Mouse (Mus musculus) kidney, postnatal 0 days (tissue): ENCODE data around the gene Rrm1. TPM values are rescaled to one million over a fixed set of nuclear protein-coding genes. Genes with fewer than 3 reads are reported as not detected.
A peak's percentile ranks its signal among the peaks of the same experiment; 100 is the strongest.
"Not testable (repeated sequence)": the region's sequence is repeated elsewhere in the genome, so short reads cannot be mapped to it uniquely, and the experiment has no call there.

ENCODE experiments used
- ATAC-seq: fragments of 200-750 bp; cut with Nextera tagmentation; replicated peaks from 2 replicates; pipeline ENCODE4 v1.8.0; 2017; ENCODE audit warnings: low read depth, moderate number of reproducible peaks, moderate TSS enrichment, moderate library complexity; ENCODE audit not compliant: low FRiP score
- DNase-seq: peaks from one replicate; pipeline ENCODE4 v3.0.0-alpha.2; 2016; ENCODE audit warnings: low spot score
- H3K27ac ChIP-seq: fragments of 300-500 bp; sonication (generic); 2 replicates; pipeline ENCODE4 v1.5.1; 2014; ENCODE audit warnings: mild to moderate bottlenecking
- H3K27me3 ChIP-seq: fragments of 300-500 bp; sonication (generic); 2 replicates; pipeline ENCODE4 v1.6.1; 2014; ENCODE audit warnings: low read length, mixed read lengths; ENCODE audit not compliant: insufficient read depth
- H3K36me3 ChIP-seq: fragments of 300-500 bp; sonication (generic); 2 replicates; pipeline ENCODE4 v1.6.1; 2014; ENCODE audit warnings: low read length, mixed read lengths; ENCODE audit not compliant: insufficient read depth
- H3K4me1 ChIP-seq: fragments of 300-500 bp; sonication (generic); replicated peaks from 2 replicates; pipeline ENCODE4 v1.6.1; 2014; ENCODE audit warnings: antibody characterized with exemption, low read length, mixed read lengths; ENCODE audit not compliant: insufficient read depth
- H3K4me2 ChIP-seq: fragments of 300-500 bp; sonication (generic); 2 replicates; pipeline ENCODE4 v1.6.1; 2014; ENCODE audit warnings: mild to moderate bottlenecking, low read length, moderate library complexity, mixed read lengths
- H3K4me3 ChIP-seq: fragments of 300-500 bp; sonication (generic); replicated peaks from 2 replicates; pipeline ENCODE4 v1.5.1; 2014; ENCODE audit warnings: low read depth, low read length
- H3K9ac ChIP-seq: fragments of 300-500 bp; sonication (generic); 2 replicates; pipeline ENCODE4 v1.6.1; 2014; ENCODE audit warnings: low read depth, low read length
- H3K9me3 ChIP-seq: fragments of 300-500 bp; sonication (generic); replicated peaks from 2 replicates; pipeline ENCODE4 v1.6.1; 2016; ENCODE audit warnings: low read length, inconsistent platforms, mixed read lengths
- CTCF ChIP-seq: IDR thresholded peaks from 2 replicates; pipeline ENCODE4 v1.5.1; 2016; ENCODE audit warnings: antibody characterized with exemption, low read depth, mild to moderate bottlenecking, moderate library complexity
- whole genome bisulfite sequencing: fragments of 180-500 bp; shearing (Covaris S2); extraction: QIAGEN DNeasy Blood & Tissue Kit; methylation state at CpG from one replicate; pipeline ENCODE4 v1.1.7; 2014; 5-methylcytosine and 5-hydroxymethylcytosine counted together
- polyA plus RNA-seq: library from polyadenylated mRNA; unstranded; fragments of >200 nt; fragmentation: Nextera tagmentation; extraction: Ambion mirVana; gene quantifications from 2 replicates; pipeline ENCODE4 v1.2.1, GENCODE M21; 2015

Rrm1 gene
- polyA plus RNA-seq, 1 experiment from 2014 or later, result 52.0 TPM

GRCm38 (mm10) chr7:102488161-102488560 lies 46.7 kb downstream of the Rrm1 start, which contains the start of gene Olfr544:
TSS of gene Olfr544 (minus strand) at chr7:102488313.
- WGBS, result 42% methylated on average over 1 of the region's 1 CpGs
- H3K27me3 ChIP-seq, result no peaks in the 10 kb centered on the region
- H3K27ac ChIP-seq, result no peak within 1 kb of the TSS
- no peak for TF ChIP-seq CTCF
- no peaks in the 10 kb centered on the region for H3K4me1 ChIP-seq
- H3K4me2 ChIP-seq, result no peak within 1 kb of the TSS
- no peak within 1 kb of the TSS for H3K9ac ChIP-seq
- no peaks in the 10 kb centered on the region for H3K36me3 ChIP-seq
- H3K9me3 ChIP-seq, result no peaks in the 10 kb centered on the region
- DNase-seq, result no peak
- no peak within 1 kb of the TSS for H3K4me3 ChIP-seq
- no peak for ATAC-seq

GRCm38 (mm10) chr7:102494416-102494815 lies 52.9 kb downstream of the Rrm1 start:
- 59% methylated on average over 5 of the region's 7 CpGs for WGBS
- ATAC-seq, H3K4me2 ChIP-seq, H3K36me3 ChIP-seq, DNase-seq, H3K27me3 ChIP-seq, H3K4me3 ChIP-seq, H3K27ac ChIP-seq, H3K9ac ChIP-seq, H3K4me1 ChIP-seq, H3K9me3 ChIP-seq: not testable (repeated sequence)

- no peaks in the 10 kb centered on the region for H3K36me3 ChIP-seq
- H3K27ac ChIP-seq, result no peak within 1 kb of the TSS
Measured at GRCm38 (mm10) chr7:102499473-102499872, 58.0 kb downstream of the Rrm1 start, which contains the start of gene Olfr545. TSS of gene Olfr545 (minus strand) at chr7:102499573.

GRCm38 (mm10) chr7:102501986-102502385 lies 60.5 kb downstream of the Rrm1 start:
- DNase-seq, result no peak
- H3K27ac ChIP-seq, result no peak overlapping the region
- H3K27me3 ChIP-seq, result no peaks in the 10 kb centered on the region
- H3K4me3 ChIP-seq, result no peak overlapping the region
- H3K36me3 ChIP-seq, result no peaks in the 10 kb centered on the region
- no peak for TF ChIP-seq CTCF
- H3K4me1 ChIP-seq, result no peaks in the 10 kb centered on the region
- no peaks in the 10 kb centered on the region for H3K9me3 ChIP-seq
- 71% methylated on average over 5 of the region's 5 CpGs for WGBS
- H3K9ac ChIP-seq, result no peak overlapping the region
- no peak overlapping the region for H3K4me2 ChIP-seq
- ATAC-seq, result no peak

More at GRCm38 (mm10) chr7:102499473-102499872, 58.0 kb downstream of the Rrm1 start, which contains the start of gene Olfr545:
- H3K9ac ChIP-seq, result no peak within 1 kb of the TSS
- ATAC-seq, result no peak
- no peak for TF ChIP-seq CTCF
- no peaks in the 10 kb centered on the region for H3K9me3 ChIP-seq
- WGBS, result 71% methylated on average over 3 of the region's 3 CpGs
- H3K4me1 ChIP-seq, result no peaks in the 10 kb centered on the region
- no peak for DNase-seq
- H3K4me2 ChIP-seq, result no peak within 1 kb of the TSS
- no peak within 1 kb of the TSS for H3K4me3 ChIP-seq
- no peaks in the 10 kb centered on the region for H3K27me3 ChIP-seq

- Histone ChIP-seq H3K27ac (no peak overlapping the region), H3K9me3 (no peaks in the 10 kb centered on the region), H3K4me2 (no peak overlapping the region), H3K36me3 (no peaks in the 10 kb centered on the region), H3K9ac (no peak overlapping the region), H3K27me3 (no peaks in the 10 kb centered on the region), H3K4me3 (no peak overlapping the region), H3K4me1 (no peaks in the 10 kb centered on the region)
- 40% methylated on average over 3 of the region's 3 CpGs for WGBS
- ATAC-seq (peak; percentile 58), DNase-seq (peak; percentile 80)
- peak; percentile 91 for TF ChIP-seq CTCF
Measured at GRCm38 (mm10) chr7:102506848-102507247, 65.4 kb downstream of the Rrm1 start.

GRCm38 (mm10) chr7:102508066-102508465 lies 66.6 kb downstream of the Rrm1 start:
- H3K4me2 ChIP-seq, result no peak overlapping the region

GRCm38 (mm10) chr7:102508666-102509065 lies 67.2 kb downstream of the Rrm1 start:
- DNase-seq, result no peak
- no peaks in the 10 kb centered on the region for H3K36me3 ChIP-seq
- H3K4me3 ChIP-seq, result no peak overlapping the region
- no peaks in the 10 kb centered on the region for H3K27me3 ChIP-seq
- ATAC-seq, result no peak
- no peaks in the 10 kb centered on the region; the same call in 1 of the 2 replicates for H3K4me1 ChIP-seq
- no peak for TF ChIP-seq CTCF
- no peak overlapping the region for H3K4me2 ChIP-seq
- H3K27ac ChIP-seq, result no peak overlapping the region
- no peaks in the 10 kb centered on the region for H3K9me3 ChIP-seq
- no peak overlapping the region for H3K9ac ChIP-seq
- WGBS, result 90% methylated on average over 6 of the region's 6 CpGs

More at GRCm38 (mm10) chr7:102508066-102508465, 66.6 kb downstream of the Rrm1 start:
- 84% methylated on average over 9 of the region's 9 CpGs for WGBS
- H3K36me3 ChIP-seq, result no peaks in the 10 kb centered on the region
- H3K27me3 ChIP-seq, result no peaks in the 10 kb centered on the region
- DNase-seq (no peak), ATAC-seq (no peak)
- TF ChIP-seq CTCF, result no peak
- no peaks in the 10 kb centered on the region for H3K9me3 ChIP-seq
- H3K4me3 ChIP-seq, result no peak overlapping the region
- no peak overlapping the region for H3K9ac ChIP-seq
- H3K27ac ChIP-seq, result no peak overlapping the region
- H3K4me1 ChIP-seq, result no peaks in the 10 kb centered on the region
